Mouse (Mus musculus): ENCODE data around the gene Prps1l1.

The Prps1l1 gene

DNA sequence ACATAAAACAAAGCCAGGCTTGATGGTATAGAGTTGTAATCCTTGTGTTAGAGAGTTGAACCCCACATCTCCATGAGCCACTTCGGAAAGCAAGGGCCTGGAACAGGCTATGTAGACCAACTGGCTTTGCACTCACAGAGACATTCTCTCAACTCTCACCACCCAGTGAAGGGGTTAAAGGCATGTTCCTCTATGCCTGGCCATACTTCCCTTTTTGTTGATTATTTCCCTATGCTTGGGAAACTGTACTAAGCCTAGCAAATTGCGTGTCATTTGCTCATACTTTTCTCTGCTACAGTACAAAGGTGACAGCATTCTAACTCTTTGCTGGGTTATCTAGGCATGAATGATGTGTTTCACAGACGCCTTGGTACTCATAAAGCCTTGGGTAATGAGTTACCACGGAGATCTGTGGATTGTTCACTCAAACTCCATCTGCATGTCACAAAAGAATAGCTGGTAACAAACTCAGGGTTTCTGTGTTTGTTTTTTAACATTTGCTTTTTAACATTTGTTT lies 41.4 kb downstream of the Prps1l1 start:
- DNase-seq (ENCODE audit: low spot score) = no peak

- no peak for DNase-seq (ENCODE audit: low spot score)
Measured at GRCm38 (mm10) chr12:35027533-35027932, 43.0 kb downstream of the Prps1l1 start.
